Mouse (Mus musculus) monocyte, adult 5-6 weeks (primary cell): Measurements from ENCODE around the gene Clca4a. TPM values are rescaled to one million over a fixed set of nuclear protein-coding genes. Genes with fewer than 3 reads are reported as not detected.
"Not testable (repeated sequence)": the region's sequence is repeated elsewhere in the genome, so short reads cannot be mapped to it uniquely, and the experiment has no call there.

ENCODE experiments used
- ATAC-seq: fragments of 153-309, 156-312 bp; replicated peaks from 2 replicates; pipeline ENCODE4 v1.8.0; 2017; ENCODE audit warnings: mild to moderate bottlenecking; ENCODE audit not compliant: low TSS enrichment, insufficient number of reproducible peaks, severe bottlenecking, poor library complexity, low FRiP score
- total RNA-seq: library from RNA; stranded (forward); fragments of 200-1000, 200-491, 200-594 nt; gene quantifications from 3 replicates; pipeline ENCODE4 v1.2.3, GENCODE M21; 2017

Clca4a gene
- not detected in 3 replicates for total RNA-seq

DNA sequence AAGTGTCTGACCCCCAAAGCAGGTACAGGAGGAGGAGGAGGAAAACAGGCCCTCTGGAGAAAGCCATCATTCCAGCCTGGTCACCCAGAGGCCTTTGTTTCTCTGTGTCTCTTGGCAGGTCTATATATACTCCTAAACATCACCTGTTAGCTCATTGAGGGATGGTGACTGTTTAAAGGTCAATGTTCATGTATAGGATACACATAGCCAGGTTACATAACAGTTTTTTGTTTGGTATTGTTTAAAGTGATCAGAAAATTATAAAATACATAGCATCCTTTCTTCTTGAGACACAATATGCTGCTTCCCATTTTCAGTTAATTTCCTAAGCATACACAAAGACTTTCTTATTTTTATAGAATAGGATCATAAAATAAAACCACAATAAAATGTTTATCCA lies at the start of gene Clca4a:
TSS of gene Clca4a (minus strand) at position 101 of the 400 bp plus-strand sequence.
- no peak for ATAC-seq

- ATAC-seq = no peak
These were observed 43.0 kb upstream of the Clca4a start for GRCm38 (mm10) chr3:145017807-145018206.

- ATAC-seq = no peak
These were observed 29.6 kb upstream of the Clca4a start for GRCm38 (mm10) chr3:145004422-145004821.

GRCm38 (mm10) chr3:145000912-145001311 lies 26.1 kb upstream of the Clca4a start:
- no peak for ATAC-seq

GRCm38 (mm10) chr3:144993055-144993454 lies 18.2 kb upstream of the Clca4a start:
- no peak for ATAC-seq

- ATAC-seq = no peak
These were observed 17.8 kb upstream of the Clca4a start for GRCm38 (mm10) chr3:144992618-144993017.

- ATAC-seq = no peak
These were observed 11.0 kb upstream of the Clca4a start for GRCm38 (mm10) chr3:144985890-144986289.

- no peak for ATAC-seq
These were observed 5.7 kb upstream of the Clca4a start for GRCm38 (mm10) chr3:144980551-144980950.

DNA sequence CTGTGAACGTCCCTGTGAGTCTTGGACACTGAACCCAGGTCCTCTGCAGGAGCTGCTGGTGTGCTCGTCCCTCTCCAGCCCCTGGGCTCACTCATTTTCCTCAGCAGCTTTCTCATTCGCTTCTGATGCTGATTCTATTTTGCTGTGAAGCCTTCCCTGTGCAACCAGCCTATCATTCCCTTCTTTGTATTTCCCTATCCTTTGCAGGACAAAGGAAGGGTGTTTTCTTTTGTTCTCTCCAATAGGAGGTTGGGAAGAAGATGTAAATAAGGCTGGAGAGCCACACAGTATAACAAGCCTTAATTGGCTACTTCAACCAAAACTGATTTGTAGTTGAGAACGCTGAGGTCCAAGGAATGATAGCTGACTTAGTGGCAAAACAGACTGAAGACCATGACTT lies 2.8 kb upstream of the Clca4a start:
- no peak for ATAC-seq

DNA sequence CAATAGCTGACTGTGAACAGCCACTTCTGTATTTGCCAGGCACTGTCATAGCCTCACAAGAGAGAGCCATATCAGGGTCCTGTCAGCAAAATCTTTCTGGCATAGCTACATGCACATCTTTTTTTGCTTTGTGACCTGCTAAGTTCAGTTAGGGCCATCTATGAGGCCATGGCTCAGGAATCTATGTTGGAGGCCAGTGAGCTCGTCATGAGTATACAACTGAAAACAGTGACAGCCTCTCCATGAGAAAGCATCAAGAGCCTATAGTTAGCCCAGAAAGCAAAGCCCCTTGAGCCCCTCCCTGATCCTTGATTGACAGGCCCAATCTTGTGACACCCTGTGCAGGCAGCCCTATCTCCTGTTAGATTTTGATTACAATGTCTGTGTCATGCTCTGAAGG lies 1.2 kb upstream of the Clca4a start:
- no peak for ATAC-seq

DNA sequence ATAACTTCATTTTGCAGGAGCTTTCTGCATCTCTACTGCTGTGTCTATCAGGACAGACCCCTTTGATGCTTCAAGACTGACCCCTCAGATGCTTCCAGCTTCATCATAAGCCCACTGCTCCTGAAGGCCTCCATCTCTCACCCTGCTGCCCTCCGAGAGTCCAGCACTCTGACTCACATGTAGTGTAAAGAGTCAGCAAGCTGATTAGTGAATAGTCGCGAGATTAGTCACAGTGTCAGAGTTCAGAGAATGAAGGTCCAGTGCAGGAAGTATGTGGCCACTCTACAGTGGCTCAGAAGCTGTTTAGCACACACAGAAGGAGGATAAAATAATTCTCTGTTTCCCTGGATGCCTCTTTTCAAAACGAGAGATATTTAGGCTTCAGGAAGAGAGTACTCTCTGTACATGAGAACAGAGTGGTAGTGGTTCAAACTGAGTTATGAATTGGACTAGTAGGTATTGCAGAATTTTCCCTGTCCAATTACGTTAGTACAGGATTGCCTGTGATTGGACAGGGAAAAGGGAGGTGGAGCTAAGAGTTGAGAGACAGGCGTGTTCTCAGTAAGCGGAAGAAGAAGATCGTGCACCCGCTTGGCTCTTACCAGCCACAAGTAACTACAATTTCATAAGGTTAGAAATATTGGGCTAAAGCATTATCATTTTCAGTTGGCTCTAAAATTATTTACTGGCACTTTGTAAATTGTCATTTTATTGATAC lies 3.1 kb downstream of the Clca4a start:
- ATAC-seq = no peak

GRCm38 (mm10) chr3:144969755-144970154 lies 5.1 kb downstream of the Clca4a start:
- no peak for ATAC-seq

GRCm38 (mm10) chr3:144966074-144966473 lies 8.8 kb downstream of the Clca4a start:
- no peak for ATAC-seq

DNA sequence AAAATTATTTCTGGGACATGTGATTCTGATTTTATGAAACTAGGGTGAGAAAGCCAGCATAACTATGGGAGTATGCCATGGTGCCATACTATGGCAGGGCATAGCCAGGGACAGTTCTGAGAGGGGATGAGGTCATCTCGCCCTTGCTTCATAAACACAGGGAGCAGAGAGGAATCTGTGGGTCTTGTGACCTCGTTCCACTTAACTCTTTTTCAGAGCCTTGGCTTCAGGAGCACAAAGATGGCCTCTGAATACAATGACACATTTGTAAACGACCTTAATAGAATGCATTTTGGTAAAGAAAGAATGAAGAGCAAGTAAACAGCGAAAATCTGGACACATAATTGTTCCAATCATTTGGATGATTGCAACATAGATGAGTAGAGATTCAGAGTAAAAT lies 24.0 kb downstream of the Clca4a start:
- no peak for ATAC-seq

DNA sequence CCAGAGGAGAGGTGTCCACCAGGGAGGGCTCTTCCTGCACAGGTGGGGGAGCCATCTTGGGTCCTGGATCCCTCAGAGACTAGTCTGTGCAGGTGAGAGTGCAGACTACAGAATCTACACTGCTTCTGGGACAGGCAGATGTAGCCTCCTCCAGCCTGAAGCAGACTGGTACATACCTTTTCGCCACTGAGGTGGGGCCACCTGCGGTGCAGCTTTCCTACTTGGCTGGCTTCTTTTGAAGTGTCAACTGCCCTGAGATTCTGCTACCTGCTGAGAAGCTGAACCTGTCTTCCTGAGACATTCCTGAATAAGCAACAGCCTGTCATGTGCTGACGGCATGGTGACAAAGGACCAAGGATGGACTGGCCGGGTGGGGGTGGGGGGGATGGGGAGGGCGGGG lies 27.5 kb downstream of the Clca4a start:
- not testable (repeated sequence) for ATAC-seq

GRCm38 (mm10) chr3:144933625-144934024 lies 41.2 kb downstream of the Clca4a start:
- not testable (repeated sequence) for ATAC-seq

GRCm38 (mm10) chr3:144933011-144933491 lies 41.8 kb downstream of the Clca4a start:
- no peak for ATAC-seq

DNA sequence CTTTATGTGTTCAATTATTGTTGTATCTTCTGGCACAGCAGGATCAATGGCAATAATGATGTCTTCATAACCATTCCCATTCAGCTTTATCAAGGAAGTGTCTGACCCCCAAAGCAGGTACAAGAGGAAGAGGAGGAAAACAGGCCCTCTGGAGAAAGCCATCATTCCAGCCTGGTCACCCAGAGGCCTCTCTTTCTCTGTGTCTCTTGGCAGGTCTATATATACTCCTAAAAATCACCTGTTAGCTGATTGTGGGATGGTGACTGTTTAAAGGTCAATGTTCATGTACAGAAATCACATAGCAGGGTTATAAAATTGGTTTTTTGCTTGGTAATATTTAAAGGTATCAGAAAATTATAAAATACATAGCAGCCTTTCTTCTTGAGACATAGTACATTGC lies 42.5 kb downstream of the Clca4a start, which contains the start of gene Clca4b:
TSS of gene Clca4b (minus strand) at position 195 of the 400 bp plus-strand sequence.
- no peak for ATAC-seq

DNA sequence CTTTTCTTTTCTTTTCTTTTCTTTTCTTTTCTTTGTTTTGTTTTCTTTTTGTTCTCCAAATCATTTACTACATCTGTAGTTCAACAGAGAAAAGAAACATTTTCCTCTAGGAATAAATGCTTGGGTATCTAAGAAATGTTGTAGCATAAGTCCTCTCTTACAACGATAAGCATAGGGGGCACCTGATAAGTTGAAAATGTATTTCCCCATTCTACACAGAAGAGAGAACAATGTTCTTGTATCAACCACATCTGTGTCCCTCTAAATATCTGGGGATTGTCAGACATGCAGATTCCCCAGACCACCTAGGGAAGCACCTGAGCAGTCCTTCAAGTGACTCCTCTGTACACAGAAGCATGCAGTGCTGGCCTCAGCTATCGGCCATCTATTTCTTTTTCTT lies 60.8 kb downstream of the Clca4a start:
- no peak for ATAC-seq
